12 mouse cellular contexts compared by ENCODE assay signal in the genomic region with DNA sequence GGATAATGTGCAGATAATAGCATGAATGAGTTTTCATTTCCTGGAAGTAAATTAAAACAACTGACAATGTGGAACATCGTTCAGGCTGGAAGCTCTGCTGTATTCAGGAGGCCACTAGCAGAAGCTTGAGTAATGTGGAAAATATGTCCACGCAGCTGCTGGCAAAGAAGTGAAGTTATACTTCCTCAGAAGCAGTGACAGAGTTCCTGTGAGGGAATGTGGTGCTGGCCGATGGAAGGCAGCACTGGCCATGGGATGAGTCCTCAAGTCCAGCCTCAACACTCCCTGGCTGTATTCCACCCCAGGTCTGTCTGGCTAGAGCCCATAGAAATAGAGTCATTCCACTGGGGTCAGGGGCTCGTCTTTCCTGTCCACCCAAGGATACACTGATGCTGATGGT.
A peak's percentile ranks its signal among the peaks of the same experiment; 100 is the strongest.
DNase-seq lines count a peak whose midpoint lies in the region; ATAC-seq and TF ChIP-seq lines count a peak whose summit lies in the region.
"Had no signal": no experiment of that assay in that cellular context is flagged by ENCODE, and none has a peak within 500 bp of the region (broad histone marks: within the 10 kb centered on the region; RNA-seq: fewer than 3 reads in every experiment).

No protein-coding gene starts in this region.

- no peak overlapping the region for H3ac ChIP-seq in myocyte (ENCODE audit: control insufficient read depth, insufficient read length)

- H3K9ac ChIP-seq in liver, adult 2 months (ENCODE audit: low read depth, low read length): no peak overlapping the region
- no peak overlapping the region for H3K9ac ChIP-seq in liver, postnatal 0 days (replicated peaks)
- no peak overlapping the region for H3K9ac ChIP-seq in heart, embryonic 15.5 days
- H3K9ac ChIP-seq: hindbrain, embryonic 12.5 days; lung, embryonic 15.5 days had no signal

- TF ChIP-seq CTCF in liver, adult 2 months (IDR thresholded peaks at IDR 0.05; ENCODE audit: low read depth, low read length): no peak
- TF ChIP-seq CTCF in liver, postnatal 0 days (IDR thresholded peaks at IDR 0.05; ENCODE audit: low read depth): no peak
- TF ChIP-seq CTCF in gastrocnemius, adult 2 months (IDR thresholded peaks at IDR 0.05): no peak
- TF ChIP-seq CTCF in thymus, adult 2 months (IDR thresholded peaks at IDR 0.05; ENCODE audit: borderline replicate concordance, control insufficient read depth, extremely low read depth, insufficient read depth, low read length, poor library complexity): no peak

- no peaks in the 10 kb centered on the region for H3K36me3 ChIP-seq in liver, adult 2 months (ENCODE audit: control insufficient read depth, insufficient read depth, low read length)
- no peaks in the 10 kb centered on the region for H3K36me3 ChIP-seq in liver, postnatal 0 days (replicated peaks; ENCODE audit: insufficient read depth, low read length)
- H3K36me3 ChIP-seq in heart, embryonic 15.5 days: no peaks in the 10 kb centered on the region
- no peaks in the 10 kb centered on the region for H3K36me3 ChIP-seq in myocyte (ENCODE audit: control insufficient read depth, insufficient read depth)
- no peaks in the 10 kb centered on the region for H3K36me3 ChIP-seq in thymus, adult 2 months (ENCODE audit: control insufficient read depth, insufficient read depth, low read length)
- H3K36me3 ChIP-seq: hindbrain, embryonic 12.5 days; lung, embryonic 15.5 days had no signal

- no peak for ATAC-seq in liver, postnatal 0 days
- no peak; the same call in 1 of the 2 replicates for ATAC-seq in heart, embryonic 15.5 days (replicated peaks; ENCODE audit: insufficient number of reproducible peaks, insufficient read depth, low FRiP score, low read depth)
- no peak for ATAC-seq in activated CD4-positive, CD25-positive, alpha-beta regulatory T cell, adult 4 months

- 0 out of 2 replicates have a peak, but pooled peaks cover 3% of the 10 kb centered on the region for H3K4me1 ChIP-seq in liver, adult 2 months (ENCODE audit: control insufficient read depth, insufficient read depth, low read length)
- H3K4me1 ChIP-seq in liver, postnatal 0 days (ENCODE audit: insufficient read depth): peaks cover 15% of the 10 kb centered on the region
- peaks cover 38% of the 10 kb centered on the region for H3K4me1 ChIP-seq in heart, embryonic 15.5 days (replicated peaks)
- H3K4me1 ChIP-seq in thymus, adult 2 months (replicated peaks; ENCODE audit: control insufficient read depth, insufficient read depth, low read length): peaks cover 16% of the 10 kb centered on the region
- H3K4me1 ChIP-seq: lung, embryonic 15.5 days had no signal

- no peak overlapping the region for H3K27ac ChIP-seq in liver, adult 2 months (replicated peaks; ENCODE audit: insufficient read depth, low read depth, low read length)
- H3K27ac ChIP-seq in liver, postnatal 0 days (ENCODE audit: low read depth): no peak overlapping the region
- H3K27ac ChIP-seq in gastrocnemius, adult 2 months: peak overlapping the region; percentile 79
- peak overlapping the region; percentile 94 for H3K27ac ChIP-seq in heart, embryonic 15.5 days
- H3K27ac ChIP-seq in thymus, adult 2 months (ENCODE audit: control insufficient read depth, insufficient read depth, low read length): no peak overlapping the region
- H3K27ac ChIP-seq: hindbrain, embryonic 12.5 days; lung, embryonic 15.5 days had no signal

- H3K4me3 ChIP-seq in liver, adult 2 months (ENCODE audit: insufficient read depth, low read depth, low read length): no peak overlapping the region
- no peak overlapping the region for H3K4me3 ChIP-seq in liver, postnatal 0 days (ENCODE audit: low read depth, low read length)
- peak overlapping the region; percentile 34 for H3K4me3 ChIP-seq in gastrocnemius, adult 2 months
- H3K4me3 ChIP-seq in heart, embryonic 15.5 days: no peak overlapping the region
- H3K4me3 ChIP-seq in myocyte: no peak overlapping the region
- H3K4me3 ChIP-seq in thymus, adult 2 months (ENCODE audit: control insufficient read depth, insufficient read depth, low read length): no peak overlapping the region
- H3K4me3 ChIP-seq: hindbrain, embryonic 12.5 days; lung, embryonic 15.5 days had no signal

- TF ChIP-seq POLR2A in liver, adult 2 months (IDR thresholded peaks at IDR 0.05; ENCODE audit: extremely low read depth, insufficient read depth, low read length): no peak
- no peak for TF ChIP-seq POLR2A in myocyte (IDR thresholded peaks at IDR 0.05; ENCODE audit: insufficient read length, low read depth)
- no peak for TF ChIP-seq POLR2A in thymus, adult 2 months (IDR thresholded peaks at IDR 0.05; ENCODE audit: control insufficient read depth, extremely low read depth, insufficient read depth, low read length, poor library complexity)

- intact Hi-C loops in gastrocnemius, adult 2 months (cut with DNase I): no loop called here

- no peaks in the 10 kb centered on the region for H3K79me2 ChIP-seq in liver, adult 2 months (ENCODE audit: control insufficient read depth, insufficient read depth, low read length)
- H3K79me2 ChIP-seq in myocyte (ENCODE audit: control insufficient read depth, insufficient read depth): no peaks in the 10 kb centered on the region

- peak; percentile 15 for DNase-seq in liver, adult 2 months (ENCODE audit: extremely low read depth, low read depth, low spot score)
- DNase-seq in liver, postnatal 0 days: no peak
- DNase-seq in gastrocnemius, adult 2 months: peak; percentile 70
- no peak for DNase-seq in cerebellum, postnatal 14 days
- no peak for DNase-seq in thymus, adult 2 months
- DNase-seq: right cerebral cortex, postnatal 4 days had no signal

- H3K9me3 ChIP-seq in liver, postnatal 0 days (ENCODE audit: low read length): no peaks in the 10 kb centered on the region
- H3K9me3 ChIP-seq in heart, embryonic 15.5 days (replicated peaks): no peaks in the 10 kb centered on the region
- H3K9me3 ChIP-seq: G1E; hindbrain, embryonic 12.5 days; lung, embryonic 15.5 days had no signal

- 82% methylated on average over 4 of the region's 4 CpGs for WGBS in liver, adult 2 months
- WGBS in liver, postnatal 0 days (ENCODE audit: insufficient replicate concordance): 41% methylated on average over 4 of the region's 4 CpGs
- 19% methylated on average over 4 of the region's 4 CpGs for WGBS in heart, embryonic 15.5 days
- 58% methylated on average over 4 of the region's 4 CpGs for WGBS in thymus, adult 2 months

- H3K4me2 ChIP-seq in liver, postnatal 0 days (ENCODE audit: low read depth, low read length): no peak overlapping the region
- H3K4me2 ChIP-seq in heart, embryonic 15.5 days: peak overlapping the region; percentile 60
- H3K4me2 ChIP-seq in myocyte (ENCODE audit: low read depth): peak overlapping the region; percentile 55
- H3K4me2 ChIP-seq: hindbrain, embryonic 12.5 days; lung, embryonic 15.5 days had no signal

- no peaks in the 10 kb centered on the region for H3K27me3 ChIP-seq in liver, adult 2 months (ENCODE audit: control insufficient read depth, insufficient read depth, low read length)
- no peaks in the 10 kb centered on the region for H3K27me3 ChIP-seq in liver, postnatal 0 days (ENCODE audit: insufficient read depth, low read length)
- H3K27me3 ChIP-seq in heart, embryonic 15.5 days: no peaks in the 10 kb centered on the region
- no peaks in the 10 kb centered on the region for H3K27me3 ChIP-seq in myocyte (ENCODE audit: control insufficient read depth, insufficient read depth, insufficient read length)
- no peaks in the 10 kb centered on the region for H3K27me3 ChIP-seq in thymus, adult 2 months (ENCODE audit: control insufficient read depth, insufficient read depth, low read length)
- H3K27me3 ChIP-seq: hindbrain, embryonic 12.5 days; lung, embryonic 15.5 days had no signal

- no peak for TF ChIP-seq EP300 in liver, postnatal 0 days (IDR thresholded peaks at IDR 0.05; ENCODE audit: low read depth)

TF ChIP-seq in myocyte, 11 proteins besides CTCF, POLR2A, EP300 and RAD21:
- TF ChIP-seq POLR2AphosphoS2 (IDR thresholded peaks at IDR 0.05; ENCODE audit: insufficient read length, low read depth) (no peak), TCF3 (IDR thresholded peaks at IDR 0.05; ENCODE audit: insufficient read length, low read depth) (no peak), MAX (IDR thresholded peaks at IDR 0.05; ENCODE audit: low read depth) (no peak), MYOD1 (IDR thresholded peaks at IDR 0.05; ENCODE audit: control insufficient read depth in 1 of 3, insufficient read length in 2 of 3, low read depth in 2 of 3) (no peak), E2F4 (IDR thresholded peaks at IDR 0.05; ENCODE audit: insufficient read depth) (no peak), REST (IDR thresholded peaks at IDR 0.05; ENCODE audit: insufficient read depth, insufficient read length) (no peak), MYOG (IDR thresholded peaks at IDR 0.05; ENCODE audit: control insufficient read depth in 1 of 3, insufficient read depth in 1 of 3, insufficient read length in 2 of 3, low read depth in 2 of 3) (no peak), SRF (IDR thresholded peaks at IDR 0.05; ENCODE audit: control insufficient read depth, insufficient read length, low read depth) (no peak), TCF12 (IDR thresholded peaks at IDR 0.05; ENCODE audit: insufficient read depth, poor library complexity, severe bottlenecking) (no peak), USF1 (IDR thresholded peaks at IDR 0.05; ENCODE audit: low read depth) (no peak), CEBPB (IDR thresholded peaks at IDR 0.05; ENCODE audit: insufficient read depth, poor library complexity, severe bottlenecking) (no peak)

Comparison
In these comparisons a context has a peak if more than half of its experiments do, and no peak if none do; other contexts are left out.
1. DNase-seq: peak in liver, adult 2 months (single experiment) and gastrocnemius, adult 2 months (single experiment); none in liver, postnatal 0 days (single experiment), cerebellum, postnatal 14 days (0 of 2) and thymus, adult 2 months (single experiment).
2. H3K27ac ChIP-seq: peak in gastrocnemius, adult 2 months (single experiment) and heart, embryonic 15.5 days (single experiment); none in liver, adult 2 months (single experiment), liver, postnatal 0 days (single experiment) and thymus, adult 2 months (single experiment).